Mouse (Mus musculus) lung, adult 2 months (tissue): ENCODE results near the gene Stx16.

ENCODE experiments used
- CTCF ChIP-seq: fragments of 200-500 bp; IDR thresholded peaks from 2 replicates; pipeline ENCODE4 v1.5.1; 2011; ENCODE audit warnings: mild to moderate bottlenecking, low read length, control low read depth; ENCODE audit not compliant: insufficient read depth
- POLR2A ChIP-seq: fragments of 200-500 bp; IDR thresholded peaks from 2 replicates; pipeline ENCODE4 v1.6.1; 2011; ENCODE audit warnings: low read depth, mild to moderate bottlenecking, control low read depth, low read length, borderline replicate concordance; ENCODE audit errors: extremely low read depth

- TF ChIP-seq CTCF, result no peak
- no peak for TF ChIP-seq POLR2A
Observed at GRCm38 (mm10) chr2:174049481-174050338, 26.4 kb upstream of the Stx16 start.
